Mouse (Mus musculus): ENCODE measurements around the gene Crhr1. TPM values are rescaled to one million over a fixed set of nuclear protein-coding genes. Genes with fewer than 3 reads are reported as not detected.

Gene Crhr1
- polyA plus RNA-seq, 1 experiment = 63.0 TPM

- Histone ChIP-seq H3K27me3 (ENCODE audit: control insufficient read depth, insufficient read depth, low read length) (no peaks in the 10 kb centered on the region), H3K4me1 (ENCODE audit: control insufficient read depth, insufficient read depth, low read length) (peaks cover 41% of the 10 kb centered on the region), H3K4me3 (replicated peaks; ENCODE audit: insufficient read depth, low read depth, low read length) (no peak overlapping the region), H3K27ac (ENCODE audit: insufficient read depth, low read length) (no peak overlapping the region)
- peak in 1 of 2 experiments; percentile 29 for DNase-seq
- 31% methylated on average over 5 of the region's 5 CpGs for WGBS
- TF ChIP-seq POLR2A (IDR thresholded peaks at IDR 0.05; ENCODE audit: borderline replicate concordance, insufficient read depth, low read length) (no peak), CTCF (IDR thresholded peaks at IDR 0.05; ENCODE audit: borderline replicate concordance, insufficient read depth, low read depth, low read length) (no peak)
Observed at GRCm38 (mm10) chr11:104179804-104180203, 47.1 kb downstream of the Crhr1 start.

GRCm38 (mm10) chr11:104182141-104182540, 49.5 kb downstream of the Crhr1 start:
- Histone ChIP-seq H3K27me3 (ENCODE audit: control insufficient read depth, insufficient read depth, low read length) (no peaks in the 10 kb centered on the region), H3K4me3 (replicated peaks; ENCODE audit: insufficient read depth, low read depth, low read length) (no peak overlapping the region), H3K4me1 (ENCODE audit: control insufficient read depth, insufficient read depth, low read length) (peaks cover 43% of the 10 kb centered on the region), H3K27ac (ENCODE audit: insufficient read depth, low read length) (peak overlapping the region; percentile 72; the same call in 1 of the 2 replicates)
- DNase-seq = peak; percentile 58 to 75
- 33% methylated on average over 3 of the region's 3 CpGs for WGBS
- no peak for TF ChIP-seq CTCF (IDR thresholded peaks at IDR 0.05; ENCODE audit: borderline replicate concordance, insufficient read depth, low read depth, low read length)
- TF ChIP-seq POLR2A (IDR thresholded peaks at IDR 0.05; ENCODE audit: borderline replicate concordance, insufficient read depth, low read length) = no peak

- Histone ChIP-seq H3K4me3 (replicated peaks; ENCODE audit: insufficient read depth, low read depth, low read length) (no peak within 1 kb of the TSS), H3K4me1 (ENCODE audit: control insufficient read depth, insufficient read depth, low read length) (peaks cover 69% of the 10 kb centered on the region), H3K27me3 (ENCODE audit: control insufficient read depth, insufficient read depth, low read length) (no peaks in the 10 kb centered on the region), H3K27ac (ENCODE audit: insufficient read depth, low read length) (no peak within 1 kb of the TSS)
- 83% methylated on average over 13 of the region's 13 CpGs for WGBS
- no peak for DNase-seq
- no peak for TF ChIP-seq POLR2A (IDR thresholded peaks at IDR 0.05; ENCODE audit: borderline replicate concordance, insufficient read depth, low read length)
- no peak for TF ChIP-seq CTCF (IDR thresholded peaks at IDR 0.05; ENCODE audit: borderline replicate concordance, insufficient read depth, low read depth, low read length)
Observed at GRCm38 (mm10) chr11:104186135-104186836, 53.6 kb downstream of the Crhr1 start, which contains the start of gene Sppl2c. TSS of gene Sppl2c (plus strand) at chr11:104186327.

GRCm38 (mm10) chr11:104186837-104187150, 54.1 kb downstream of the Crhr1 start:
- WGBS = 79% methylated on average over 9 of the region's 9 CpGs

GRCm38 (mm10) chr11:104187766-104188165, 55.1 kb downstream of the Crhr1 start:
- peak; percentile 64 to 73 for DNase-seq
- 0 out of 2 replicates have a peak overlapping the region, but pooled peaks have one; percentile 15 for H3K27ac ChIP-seq (ENCODE audit: insufficient read depth, low read length)
- no peak overlapping the region for H3K4me3 ChIP-seq (replicated peaks; ENCODE audit: insufficient read depth, low read depth, low read length)
- TF ChIP-seq POLR2A (IDR thresholded peaks at IDR 0.05; ENCODE audit: borderline replicate concordance, insufficient read depth, low read length) = no peak
- no peak for TF ChIP-seq CTCF (IDR thresholded peaks at IDR 0.05; ENCODE audit: borderline replicate concordance, insufficient read depth, low read depth, low read length)
- 45% methylated on average over 10 of the region's 10 CpGs for WGBS
- H3K4me1 ChIP-seq (ENCODE audit: control insufficient read depth, insufficient read depth, low read length) = peaks cover 65% of the 10 kb centered on the region
- no peaks in the 10 kb centered on the region for H3K27me3 ChIP-seq (ENCODE audit: control insufficient read depth, insufficient read depth, low read length)

More at GRCm38 (mm10) chr11:104186837-104187150, 54.1 kb downstream of the Crhr1 start:
- Histone ChIP-seq H3K4me3 (replicated peaks; ENCODE audit: insufficient read depth, low read depth, low read length) (no peak overlapping the region), H3K4me1 (ENCODE audit: control insufficient read depth, insufficient read depth, low read length) (peaks cover 72% of the 10 kb centered on the region), H3K27ac (ENCODE audit: insufficient read depth, low read length) (no peak overlapping the region), H3K27me3 (ENCODE audit: control insufficient read depth, insufficient read depth, low read length) (no peaks in the 10 kb centered on the region)
- TF ChIP-seq POLR2A (IDR thresholded peaks at IDR 0.05; ENCODE audit: borderline replicate concordance, insufficient read depth, low read length) (no peak), CTCF (IDR thresholded peaks at IDR 0.05; ENCODE audit: borderline replicate concordance, insufficient read depth, low read depth, low read length) (no peak)
- DNase-seq = peak in 1 of 2 experiments; percentile 25

GRCm38 (mm10) chr11:104190008-104190407, 57.4 kb downstream of the Crhr1 start:
- Histone ChIP-seq H3K4me1 (ENCODE audit: control insufficient read depth, insufficient read depth, low read length) (peaks cover 45% of the 10 kb centered on the region), H3K4me3 (replicated peaks; ENCODE audit: insufficient read depth, low read depth, low read length) (no peak overlapping the region), H3K27me3 (ENCODE audit: control insufficient read depth, insufficient read depth, low read length) (no peaks in the 10 kb centered on the region), H3K27ac (ENCODE audit: insufficient read depth, low read length) (peak overlapping the region; percentile 69)
- 9% methylated on average over 2 of the region's 2 CpGs for WGBS
- peak; percentile 96 to 97 for DNase-seq
- no peak for TF ChIP-seq POLR2A (IDR thresholded peaks at IDR 0.05; ENCODE audit: borderline replicate concordance, insufficient read depth, low read length)
- TF ChIP-seq CTCF (IDR thresholded peaks at IDR 0.05; ENCODE audit: borderline replicate concordance, insufficient read depth, low read depth, low read length) = no peak

GRCm38 (mm10) chr11:104195382-104195781, 62.7 kb downstream of the Crhr1 start:
- Histone ChIP-seq H3K27me3 (ENCODE audit: control insufficient read depth, insufficient read depth, low read length) (no peaks in the 10 kb centered on the region), H3K4me1 (ENCODE audit: control insufficient read depth, insufficient read depth, low read length) (peaks cover 17% of the 10 kb centered on the region), H3K4me3 (replicated peaks; ENCODE audit: insufficient read depth, low read depth, low read length) (peak overlapping the region; percentile 17), H3K27ac (ENCODE audit: insufficient read depth, low read length) (no peak overlapping the region)
- peak in 1 of 2 experiments; percentile 27 for DNase-seq
- 78% methylated on average over 11 of the region's 11 CpGs for WGBS
- TF ChIP-seq CTCF (IDR thresholded peaks at IDR 0.05; ENCODE audit: borderline replicate concordance, insufficient read depth, low read depth, low read length) (no peak), POLR2A (IDR thresholded peaks at IDR 0.05; ENCODE audit: borderline replicate concordance, insufficient read depth, low read length) (no peak)

GRCm38 (mm10) chr11:104195791-104196190, 63.1 kb downstream of the Crhr1 start:
- no peaks in the 10 kb centered on the region for H3K27me3 ChIP-seq (ENCODE audit: control insufficient read depth, insufficient read depth, low read length)
- 2% methylated on average over 9 of the region's 9 CpGs for WGBS
- peak overlapping the region; percentile 17 for H3K4me3 ChIP-seq (replicated peaks; ENCODE audit: insufficient read depth, low read depth, low read length)
- H3K27ac ChIP-seq (ENCODE audit: insufficient read depth, low read length) = no peak overlapping the region
- no peak for TF ChIP-seq POLR2A (IDR thresholded peaks at IDR 0.05; ENCODE audit: borderline replicate concordance, insufficient read depth, low read length)
- peak; percentile 99 for TF ChIP-seq CTCF (IDR thresholded peaks at IDR 0.05; ENCODE audit: borderline replicate concordance, insufficient read depth, low read depth, low read length)
- H3K4me1 ChIP-seq (ENCODE audit: control insufficient read depth, insufficient read depth, low read length) = peaks cover 13% of the 10 kb centered on the region
- DNase-seq = peak; percentile 90 to 93

Measured in cerebellum, adult 2 months (tissue).